In genomic region chr1:43110556-43110955, GRCm38 (mm10) we compare ENCODE assay signal across 7 mouse cellular contexts. TPM values are rescaled to one million over a fixed set of nuclear protein-coding genes. Genes with fewer than 3 reads are reported as not detected.
DNase-seq lines count a peak whose midpoint lies in the region; ATAC-seq and TF ChIP-seq lines count a peak whose summit lies in the region.

No protein-coding gene starts in this region.

- 51% methylated on average over 4 of the region's 4 CpGs for WGBS in liver, postnatal 0 days (ENCODE audit: insufficient replicate concordance)

- H3K27ac ChIP-seq in liver, postnatal 0 days (ENCODE audit: low read depth), result no peak overlapping the region

- TF ChIP-seq EP300 in liver, postnatal 0 days (IDR thresholded peaks at IDR 0.05; ENCODE audit: low read depth), result no peak

- no peak overlapping the region for H3K9ac ChIP-seq in liver, postnatal 0 days (replicated peaks)

- peaks cover 30% of the 10 kb centered on the region for H3K36me3 ChIP-seq in liver, postnatal 0 days (replicated peaks; ENCODE audit: insufficient read depth, low read length)

- no peaks in the 10 kb centered on the region for H3K9me3 ChIP-seq in liver, postnatal 0 days (ENCODE audit: low read length)

- no peak overlapping the region for H3K4me3 ChIP-seq in liver, postnatal 0 days (ENCODE audit: low read depth, low read length)

- H3K4me2 ChIP-seq in liver, postnatal 0 days (ENCODE audit: low read depth, low read length), result no peak overlapping the region

- TF ChIP-seq CTCF in liver, postnatal 0 days (IDR thresholded peaks at IDR 0.05; ENCODE audit: low read depth), result peak; percentile 91

- H3K27me3 ChIP-seq in liver, postnatal 0 days (ENCODE audit: insufficient read depth, low read length), result no peaks in the 10 kb centered on the region

- DNase-seq in layer of hippocampus, postnatal 10 days (ENCODE audit: low spot score in 2 of 2), result peak; percentile 44 to 61
- no peak for DNase-seq in layer of hippocampus, postnatal 14 days (ENCODE audit: low spot score in 2 of 2)
- peak; percentile 85 for DNase-seq in ES-CJ7 (ENCODE audit: low read depth, low spot score)
- peak; percentile 44 for DNase-seq in adrenal gland, adult 2 months
- peak; percentile 32 for DNase-seq in embryo, embryonic 9.5 days (ENCODE audit: extremely low spot score)
- peak; percentile 82 for DNase-seq in liver, postnatal 0 days
- peak; percentile 24 to 57 for DNase-seq in spleen, postnatal 14 days (ENCODE audit: low spot score in 2 of 2)

- no peaks in the 10 kb centered on the region for H3K4me1 ChIP-seq in liver, postnatal 0 days (ENCODE audit: insufficient read depth)

- ATAC-seq in liver, postnatal 0 days, result 0 out of 2 replicates have a peak, but pooled peaks have one; percentile 38

RNA-seq across cellular contexts. Expression of gene AI597479, which starts 12.0 kb away (rescaled TPM):
- total RNA-seq in layer of hippocampus, postnatal 10 days (2021), result 10 to 100 TPM; 22.2 to 23.0 TPM
- 10 to 100 TPM; 21.3 to 21.7 TPM for total RNA-seq in layer of hippocampus, postnatal 14 days (2021)
- total RNA-seq in adrenal gland, adult 2 months (2021), result 10 to 100 TPM; 15.3 to 16.5 TPM
- polyA plus RNA-seq in adrenal gland, adult 2 months (2012; rRNA removed), result 1.6 TPM in 2 replicates
- polyA plus RNA-seq in liver, postnatal 0 days (2015; fragmentation: Nextera tagmentation; extraction: Ambion mirVana), result 4.9 and 5.0 TPM in 2 replicates

RNA-seq across cellular contexts. Expression of gene Tgfbrap1, which starts 12.1 kb away (rescaled TPM):
- total RNA-seq in layer of hippocampus, postnatal 10 days (2021), result 10 to 100 TPM; 29.4 to 41.7 TPM
- total RNA-seq in layer of hippocampus, postnatal 14 days (2021), result 10 to 100 TPM; 40.6 to 42.3 TPM
- total RNA-seq in adrenal gland, adult 2 months (2021), result 10 to 100 TPM; 31.7 to 32.2 TPM
- 20.4 and 21.2 TPM in 2 replicates for polyA plus RNA-seq in adrenal gland, adult 2 months (2012; rRNA removed)
- 2.6 TPM in 2 replicates for polyA plus RNA-seq in liver, postnatal 0 days (2015; fragmentation: Nextera tagmentation; extraction: Ambion mirVana)

Comparison
In these comparisons a context has a peak if more than half of its experiments do, and no peak if none do; other contexts are left out.
1. DNase-seq: peak in layer of hippocampus, postnatal 10 days (2 of 2), ES-CJ7 (single experiment), adrenal gland, adult 2 months (single experiment), embryo, embryonic 9.5 days (single experiment), liver, postnatal 0 days (single experiment) and spleen, postnatal 14 days (2 of 2); none in layer of hippocampus, postnatal 14 days (0 of 2).